Mouse (Mus musculus): ENCODE data around the gene Mef2d. TPM values are rescaled to one million over a fixed set of nuclear protein-coding genes. Genes with fewer than 3 reads are reported as not detected.
"Not testable (repeated sequence)": the region's sequence is repeated elsewhere in the genome, so short reads cannot be mapped to it uniquely, and the experiment has no call there.

The Mef2d gene
- polyA plus RNA-seq, 1 experiment = 49.1 TPM

- peak; percentile 71; the same call in 1 of the 2 replicates for TF ChIP-seq CTCF (IDR thresholded peaks at IDR 0.05; ENCODE audit: borderline replicate concordance, insufficient read depth, low read length)
- no peak for TF ChIP-seq POLR2A (IDR thresholded peaks at IDR 0.05; ENCODE audit: low read depth, low read length)
- Histone ChIP-seq H3K27ac (ENCODE audit: insufficient read depth, low read length) (no peak overlapping the region), H3K4me1 (ENCODE audit: control insufficient read depth, insufficient read depth, low read length) (peaks cover 9% of the 10 kb centered on the region), H3K4me3 (ENCODE audit: insufficient read depth, low read length) (no peak overlapping the region)
These were observed 31.2 kb downstream of the Mef2d start for GRCm38 (mm10) chr3:88173375-88173774.

DNA sequence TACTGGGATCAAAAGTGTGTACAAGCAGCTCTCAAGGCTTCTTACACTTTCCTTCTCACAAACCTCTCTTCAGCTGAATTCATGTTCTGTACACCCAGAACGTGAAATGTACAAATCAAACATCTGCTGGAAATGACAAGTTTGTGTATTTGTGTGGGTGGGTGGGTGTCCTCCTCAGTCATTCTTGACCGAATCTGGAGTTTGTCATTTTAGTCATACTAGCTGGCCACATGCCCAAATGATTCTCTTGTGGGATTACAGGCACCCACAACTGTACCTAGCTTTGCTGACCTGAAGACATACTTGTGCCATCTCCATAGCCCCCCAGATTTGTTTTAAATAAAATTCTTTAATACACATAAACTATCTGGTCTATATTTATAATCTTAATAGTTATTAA, 32.7 kb downstream of the Mef2d start:
- TF ChIP-seq POLR2A (IDR thresholded peaks at IDR 0.05; ENCODE audit: low read depth, low read length) (no peak), CTCF (IDR thresholded peaks at IDR 0.05; ENCODE audit: borderline replicate concordance, insufficient read depth, low read length) (no peak)

DNA sequence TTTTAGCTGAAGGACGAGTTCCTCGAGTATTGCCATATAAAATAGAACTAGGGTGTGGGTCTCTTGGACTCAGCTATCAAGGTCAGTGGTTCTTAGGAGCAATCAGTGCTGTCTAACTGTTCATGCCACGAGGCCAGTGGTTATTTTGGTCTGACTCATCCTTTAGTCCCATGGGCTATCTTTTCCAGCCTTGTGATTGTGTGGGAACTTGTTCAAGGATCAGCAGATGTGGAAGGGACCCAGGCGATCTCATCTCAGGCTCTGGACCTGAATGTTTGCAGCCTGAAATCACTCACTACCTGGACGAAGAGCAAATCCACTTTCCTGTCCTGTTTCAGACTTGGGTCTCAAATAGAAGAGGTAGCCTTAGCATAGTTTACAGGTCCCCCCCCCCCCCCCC, 34.9 kb downstream of the Mef2d start:
- TF ChIP-seq CTCF (IDR thresholded peaks at IDR 0.05; ENCODE audit: borderline replicate concordance, insufficient read depth, low read length) (no peak), POLR2A (IDR thresholded peaks at IDR 0.05; ENCODE audit: low read depth, low read length) (no peak)
- peaks cover 9% of the 10 kb centered on the region for H3K4me1 ChIP-seq (ENCODE audit: control insufficient read depth, insufficient read depth, low read length)
- peak overlapping the region; percentile 94 for H3K27ac ChIP-seq (ENCODE audit: insufficient read depth, low read length)
- H3K4me3 ChIP-seq (ENCODE audit: insufficient read depth, low read length) = no peak overlapping the region

More for the DNA sequence above, 32.7 kb downstream of the Mef2d start:
- Histone ChIP-seq H3K4me3 (ENCODE audit: insufficient read depth, low read length) (no peak overlapping the region), H3K27ac (ENCODE audit: insufficient read depth, low read length) (no peak overlapping the region), H3K4me1 (ENCODE audit: control insufficient read depth, insufficient read depth, low read length) (peaks cover 9% of the 10 kb centered on the region)

DNA sequence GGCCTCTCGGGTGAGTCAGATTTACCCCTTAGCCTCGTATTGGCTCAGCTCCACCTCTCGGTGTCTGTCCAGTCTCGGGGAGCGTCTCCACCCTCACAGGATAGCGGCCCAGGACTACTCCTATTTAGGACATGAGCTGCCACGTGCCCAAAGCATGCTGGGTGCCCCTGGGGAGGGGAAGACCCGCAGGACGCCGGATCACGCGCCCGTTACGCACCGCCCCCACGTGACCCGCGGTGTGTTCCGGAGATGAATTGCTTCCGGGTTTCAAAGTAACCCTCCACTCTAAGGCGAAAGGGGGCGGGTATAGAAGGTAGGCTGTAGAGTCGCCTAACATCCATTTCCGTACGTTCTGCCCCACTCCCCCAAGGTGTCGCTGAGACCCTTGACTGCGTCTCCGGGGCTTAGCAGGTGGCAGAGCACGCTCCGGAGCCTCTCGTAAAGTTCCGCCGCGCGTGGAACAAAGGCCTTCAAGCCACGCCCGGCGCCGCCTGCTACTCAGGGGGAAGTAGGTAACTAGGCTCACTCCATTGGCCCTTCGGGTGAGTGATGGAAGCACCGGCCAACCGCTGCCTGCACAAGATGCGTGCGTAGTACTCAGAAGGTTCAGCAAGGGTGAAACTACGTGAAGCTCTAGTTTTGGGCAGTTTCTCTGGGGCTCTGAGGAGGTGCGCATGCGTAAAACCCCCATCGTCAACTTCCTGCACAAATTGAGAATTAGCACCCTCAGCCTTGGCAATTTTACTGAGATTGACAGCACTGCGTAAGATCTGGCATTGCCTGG, 35.6 kb downstream of the Mef2d start:
- Histone ChIP-seq H3K4me3 (ENCODE audit: insufficient read depth, low read length) (peak overlapping the region; percentile 33), H3K4me1 (ENCODE audit: control insufficient read depth, insufficient read depth, low read length) (peaks cover 9% of the 10 kb centered on the region; the same call in 1 of the 2 replicates), H3K27ac (ENCODE audit: insufficient read depth, low read length) (peak overlapping the region; percentile 94)
- TF ChIP-seq POLR2A (IDR thresholded peaks at IDR 0.05; ENCODE audit: low read depth, low read length) = peak; percentile 63
- no peak for TF ChIP-seq CTCF (IDR thresholded peaks at IDR 0.05; ENCODE audit: borderline replicate concordance, insufficient read depth, low read length)

DNA sequence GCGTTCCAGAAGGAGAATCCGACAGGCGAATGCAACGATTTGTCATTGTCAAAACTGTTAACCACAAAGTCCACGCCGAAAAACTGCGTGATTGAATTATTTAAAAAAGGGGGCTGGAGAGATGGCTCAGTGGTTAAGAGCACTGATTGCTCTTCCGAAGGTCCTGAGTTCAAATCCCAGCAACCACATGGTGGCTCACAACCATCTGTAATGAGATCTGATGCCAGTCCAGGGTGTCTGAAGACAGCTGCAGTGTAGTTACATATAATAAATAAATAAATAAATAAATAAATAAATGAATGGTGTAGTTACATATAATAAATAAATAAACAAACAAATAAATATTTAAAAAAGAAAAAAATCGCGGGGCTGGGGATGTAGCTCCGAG, 36.2 kb downstream of the Mef2d start:
- not testable (repeated sequence) for H3K4me3 ChIP-seq (ENCODE audit: insufficient read depth, low read length); H3K4me1 ChIP-seq (ENCODE audit: control insufficient read depth, insufficient read depth, low read length)
- peak overlapping the region; percentile 32; the same call in 1 of the 2 replicates for H3K27ac ChIP-seq (ENCODE audit: insufficient read depth, low read length)

DNA sequence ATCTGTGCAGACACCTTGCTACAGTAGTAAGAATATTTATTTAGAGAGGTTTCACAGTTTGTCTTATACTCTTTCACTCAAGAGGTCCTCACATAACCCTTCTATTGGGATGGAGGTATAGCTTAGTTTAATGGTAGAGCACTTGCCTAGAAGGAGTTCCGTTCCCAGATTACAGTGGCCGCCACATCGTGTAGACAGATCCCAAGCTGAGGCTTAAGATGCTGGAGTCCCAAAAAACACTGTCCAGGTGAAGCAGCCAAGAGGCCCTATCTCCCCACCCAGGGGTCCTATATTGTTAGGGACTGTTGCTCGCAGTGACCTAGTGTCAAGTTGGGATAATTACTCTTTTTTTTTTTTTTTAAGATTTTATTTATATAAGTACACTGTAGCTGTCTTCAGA, 36.8 kb downstream of the Mef2d start:
- TF ChIP-seq POLR2A (IDR thresholded peaks at IDR 0.05; ENCODE audit: low read depth, low read length) = no peak
- no peak for TF ChIP-seq CTCF (IDR thresholded peaks at IDR 0.05; ENCODE audit: borderline replicate concordance, insufficient read depth, low read length)
- H3K4me3 ChIP-seq (ENCODE audit: insufficient read depth, low read length) = no peak overlapping the region
- peaks cover 9% of the 10 kb centered on the region; the same call in 1 of the 2 replicates for H3K4me1 ChIP-seq (ENCODE audit: control insufficient read depth, insufficient read depth, low read length)
- H3K27ac ChIP-seq (ENCODE audit: insufficient read depth, low read length) = no peak overlapping the region

DNA sequence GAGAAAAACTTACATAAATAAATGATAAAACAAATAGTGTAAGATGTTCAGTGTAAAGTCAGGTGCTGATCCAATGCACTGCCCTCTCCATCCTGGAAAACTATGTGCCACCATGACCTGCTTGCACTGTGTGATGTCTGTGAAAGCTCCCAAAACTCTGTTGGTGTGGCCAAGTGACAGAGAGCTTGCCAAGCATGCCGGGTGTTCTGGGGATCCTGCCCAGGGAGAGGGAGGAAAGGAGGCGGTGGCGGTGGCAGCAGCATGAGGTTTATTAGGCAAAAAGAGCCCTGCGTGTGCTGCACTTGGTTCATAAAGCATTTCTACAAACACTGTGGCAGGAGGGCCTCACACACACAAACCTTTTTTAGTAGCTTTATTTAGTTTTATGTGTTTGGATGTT, 39.2 kb downstream of the Mef2d start:
- peaks cover 6% of the 10 kb centered on the region; the same call in 1 of the 2 replicates for H3K4me1 ChIP-seq (ENCODE audit: control insufficient read depth, insufficient read depth, low read length)
- TF ChIP-seq POLR2A (IDR thresholded peaks at IDR 0.05; ENCODE audit: low read depth, low read length) = no peak
- TF ChIP-seq CTCF (IDR thresholded peaks at IDR 0.05; ENCODE audit: borderline replicate concordance, insufficient read depth, low read length) = no peak
- no peak overlapping the region for H3K27ac ChIP-seq (ENCODE audit: insufficient read depth, low read length)
- no peak overlapping the region for H3K4me3 ChIP-seq (ENCODE audit: insufficient read depth, low read length)

- no peak for TF ChIP-seq POLR2A (IDR thresholded peaks at IDR 0.05; ENCODE audit: low read depth, low read length)
- no peak for TF ChIP-seq CTCF (IDR thresholded peaks at IDR 0.05; ENCODE audit: borderline replicate concordance, insufficient read depth, low read length)
- Histone ChIP-seq H3K27ac (ENCODE audit: insufficient read depth, low read length) (no peak overlapping the region), H3K4me1 (ENCODE audit: control insufficient read depth, insufficient read depth, low read length) (no peaks in the 10 kb centered on the region), H3K4me3 (ENCODE audit: insufficient read depth, low read length) (no peak overlapping the region)
These were observed 44.3 kb downstream of the Mef2d start for GRCm38 (mm10) chr3:88186424-88186823.

- no peak overlapping the region for H3K4me3 ChIP-seq (ENCODE audit: insufficient read depth, low read length)
- H3K27ac ChIP-seq (ENCODE audit: insufficient read depth, low read length) = no peak overlapping the region
- no peak for TF ChIP-seq POLR2A (IDR thresholded peaks at IDR 0.05; ENCODE audit: low read depth, low read length)
- TF ChIP-seq CTCF (IDR thresholded peaks at IDR 0.05; ENCODE audit: borderline replicate concordance, insufficient read depth, low read length) = no peak
- H3K4me1 ChIP-seq (ENCODE audit: control insufficient read depth, insufficient read depth, low read length) = no peaks in the 10 kb centered on the region
These were observed 49.0 kb downstream of the Mef2d start for GRCm38 (mm10) chr3:88191146-88191545.

- H3K4me3 ChIP-seq (ENCODE audit: insufficient read depth, low read length) = no peak overlapping the region
- peak; percentile 38; the same call in 1 of the 2 replicates for TF ChIP-seq CTCF (IDR thresholded peaks at IDR 0.05; ENCODE audit: borderline replicate concordance, insufficient read depth, low read length)
- TF ChIP-seq POLR2A (IDR thresholded peaks at IDR 0.05; ENCODE audit: low read depth, low read length) = no peak
These were observed 49.8 kb downstream of the Mef2d start for GRCm38 (mm10) chr3:88191820-88192616.

More at GRCm38 (mm10) chr3:88191820-88192616, 49.8 kb downstream of the Mef2d start:
- H3K27ac ChIP-seq (ENCODE audit: insufficient read depth, low read length) = no peak overlapping the region
- H3K4me1 ChIP-seq (ENCODE audit: control insufficient read depth, insufficient read depth, low read length) = no peaks in the 10 kb centered on the region
